Mouse (Mus musculus): ENCODE data around the gene Pld4.

Pld4 gene

DNA sequence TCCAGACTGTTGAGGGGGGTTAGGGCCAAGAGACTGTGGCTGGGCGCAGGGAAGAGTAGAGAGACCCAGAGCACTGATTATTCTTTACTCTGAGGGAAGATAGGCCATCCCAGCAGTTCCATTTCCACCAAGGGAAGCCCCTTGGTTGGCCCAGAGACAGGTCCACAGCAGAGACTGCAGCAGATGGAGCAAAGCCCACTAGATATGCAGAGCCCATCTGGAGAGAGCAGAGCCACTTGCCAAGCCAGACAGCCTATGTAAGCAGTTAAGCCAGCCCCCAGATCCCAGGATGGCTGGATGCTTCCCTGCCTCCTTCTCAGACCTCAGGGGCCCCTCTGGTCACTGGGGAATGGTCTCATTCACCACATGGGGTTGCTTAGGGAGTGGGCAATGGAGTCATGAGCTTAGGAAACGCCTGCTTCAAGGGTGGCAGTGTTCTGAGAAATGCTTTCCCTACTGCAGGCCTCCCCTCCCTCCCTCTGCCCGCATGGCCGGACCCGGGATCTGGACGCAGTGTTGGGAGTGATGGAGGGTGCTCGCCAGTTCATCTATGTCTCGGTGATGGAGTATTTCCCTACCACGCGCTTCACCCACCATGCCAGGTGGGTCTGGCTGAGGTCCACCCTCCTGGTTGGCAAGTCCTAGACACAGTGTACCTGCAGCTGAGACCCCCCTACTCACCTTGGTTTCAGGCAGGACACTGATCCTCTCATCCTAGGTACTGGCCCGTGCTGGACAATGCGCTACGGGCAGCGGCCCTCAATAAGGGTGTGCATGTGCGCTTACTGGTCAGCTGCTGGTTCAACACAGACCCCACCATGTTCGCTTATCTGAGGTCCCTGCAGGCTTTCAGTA is 6.8 kb downstream of the Pld4 start:
- no peak for DNase-seq (ENCODE audit: low read depth, low spot score)

DNA sequence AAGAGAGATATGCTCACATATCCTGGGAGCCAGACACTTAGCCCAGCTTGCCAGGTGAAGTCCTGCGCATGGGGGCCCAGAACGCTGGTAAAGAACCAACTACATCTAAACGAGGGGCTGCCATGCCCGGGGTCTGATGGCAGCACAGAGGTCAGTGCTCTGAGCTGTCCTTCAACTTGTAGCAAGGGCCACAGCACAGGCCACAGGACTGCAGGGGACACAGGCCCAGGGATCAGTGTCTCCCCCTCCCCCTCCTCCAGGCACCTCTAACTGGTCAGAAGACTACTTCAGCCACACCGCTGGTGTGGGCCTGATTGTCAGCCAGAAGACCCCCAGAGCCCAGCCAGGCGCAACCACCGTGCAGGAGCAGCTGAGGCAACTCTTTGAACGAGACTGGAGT is 7.7 kb downstream of the Pld4 start:
- no peak for DNase-seq (ENCODE audit: low read depth, low spot score)

DNA sequence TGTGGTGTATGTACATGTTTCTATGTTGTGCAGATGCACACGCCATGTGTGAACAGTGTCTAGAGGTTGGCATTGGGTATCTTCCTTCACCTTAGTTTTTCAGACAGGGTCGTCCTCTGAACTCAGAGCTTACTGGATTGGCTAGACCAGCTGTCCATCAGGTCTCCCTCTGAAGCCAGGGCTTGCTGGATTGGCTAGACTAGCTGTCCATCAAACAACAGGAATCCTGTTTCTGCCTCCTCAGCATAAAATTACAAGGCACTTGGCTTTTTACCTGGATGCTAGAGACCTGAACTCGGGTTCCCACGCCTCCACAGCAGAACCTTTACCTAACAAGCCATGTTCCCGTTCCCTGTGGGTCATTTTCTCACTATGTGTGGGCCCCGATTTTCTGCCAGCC is 8.6 kb downstream of the Pld4 start:
- DNase-seq (ENCODE audit: low read depth, low spot score): peak; percentile 39

DNA sequence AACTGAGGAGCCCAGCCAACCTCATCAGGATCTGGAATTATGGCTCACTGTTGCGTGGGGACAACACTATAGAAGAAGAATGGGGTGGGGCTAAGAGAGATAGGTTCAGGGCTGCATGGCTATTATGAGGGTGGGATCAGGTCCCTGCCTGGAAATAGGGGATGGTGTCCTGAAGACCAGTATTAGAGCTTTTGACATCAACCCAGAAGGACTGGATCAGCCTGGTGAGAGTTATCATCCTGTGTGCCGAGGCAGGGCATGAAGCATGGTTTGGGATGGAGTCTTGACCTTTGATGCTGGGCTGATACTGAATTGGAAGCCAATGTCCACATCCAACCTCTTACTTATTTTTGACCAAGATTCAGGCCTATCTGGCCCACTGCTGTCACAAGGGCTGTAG is 9.3 kb downstream of the Pld4 start:
- no peak for DNase-seq (ENCODE audit: low read depth, low spot score)

DNA sequence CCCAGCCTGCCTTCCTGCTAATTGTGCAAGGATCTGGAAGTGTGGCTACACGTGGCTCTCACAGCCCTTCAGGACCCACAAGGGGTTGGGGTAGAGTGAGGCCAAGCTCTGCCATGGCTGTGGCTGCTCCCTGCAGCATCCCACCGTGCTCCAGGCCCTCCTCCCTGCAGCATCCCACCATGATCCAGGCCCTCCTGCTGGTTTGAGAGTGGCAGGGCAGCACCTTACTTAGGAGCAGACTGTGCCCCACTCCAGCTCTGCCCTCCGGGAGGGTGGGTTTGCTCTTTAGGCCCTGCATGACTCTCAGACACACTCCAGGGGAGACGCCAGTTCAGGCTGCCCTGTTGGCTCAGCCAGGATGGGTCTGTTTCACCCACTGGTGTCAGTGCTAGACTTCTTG is 9.9 kb downstream of the Pld4 start:
- DNase-seq (ENCODE audit: low read depth, low spot score): no peak

DNA sequence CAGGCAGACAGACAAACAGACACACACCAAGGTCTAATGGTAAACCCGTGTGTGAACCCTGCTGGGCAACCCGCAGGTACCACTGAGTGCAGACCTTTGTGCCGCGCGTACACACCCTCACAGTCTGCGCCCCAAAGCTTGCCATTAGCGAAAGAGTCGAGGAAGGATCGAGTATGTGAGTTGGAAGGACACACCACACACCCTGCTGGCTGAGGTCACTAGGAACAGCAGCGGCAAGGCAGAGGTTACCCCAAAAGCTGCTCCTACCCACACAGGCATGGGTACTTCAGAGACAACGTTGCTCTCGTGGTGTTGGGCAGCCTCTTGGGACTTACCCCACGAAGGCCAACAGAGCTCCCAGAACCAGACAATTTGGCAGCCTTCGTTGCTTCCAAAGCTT is 11.9 kb downstream of the Pld4 start:
- no peak for DNase-seq (ENCODE audit: low read depth, low spot score)

DNA sequence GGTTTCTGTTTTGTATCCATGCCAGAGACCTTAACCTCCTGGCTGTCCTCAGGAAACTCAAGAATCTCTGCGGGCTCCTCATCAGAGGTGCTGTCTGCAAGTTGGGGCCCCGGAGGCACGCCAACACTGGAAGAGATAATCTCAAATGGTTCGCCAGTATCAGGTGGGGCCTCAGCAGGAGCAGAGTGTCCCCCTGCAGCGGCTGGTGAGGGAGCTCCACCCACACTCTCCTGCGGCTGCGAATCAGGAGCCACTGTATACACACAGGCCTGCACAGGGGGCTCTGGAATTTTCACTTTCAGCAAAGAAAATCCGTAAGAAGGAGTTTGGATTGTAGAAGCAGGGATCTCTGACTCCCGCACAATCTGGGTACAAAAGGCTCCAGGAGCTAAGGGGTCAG is 12.9 kb downstream of the Pld4 start:
- DNase-seq (ENCODE audit: low read depth, low spot score): no peak

DNA sequence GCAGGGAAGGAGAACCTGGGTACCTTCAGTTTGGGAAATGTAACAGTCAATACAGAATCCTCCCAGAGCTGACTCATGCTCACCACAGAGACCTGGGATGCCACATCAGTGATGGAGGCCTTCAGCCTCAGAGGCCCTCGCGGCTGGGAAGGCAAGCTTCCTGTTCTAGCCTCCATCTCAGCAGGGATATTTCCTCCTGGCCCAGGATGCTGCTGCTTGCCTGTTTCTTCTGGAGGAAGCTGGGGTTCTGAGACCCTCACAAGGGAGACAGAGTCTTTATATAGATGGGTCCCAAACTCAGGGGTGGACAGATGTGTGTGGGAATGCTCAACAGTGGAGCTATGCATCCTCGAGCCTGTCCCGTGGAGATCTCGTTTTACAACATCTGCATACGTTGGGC is 13.6 kb downstream of the Pld4 start:
- DNase-seq (ENCODE audit: low read depth, low spot score): no peak

DNA sequence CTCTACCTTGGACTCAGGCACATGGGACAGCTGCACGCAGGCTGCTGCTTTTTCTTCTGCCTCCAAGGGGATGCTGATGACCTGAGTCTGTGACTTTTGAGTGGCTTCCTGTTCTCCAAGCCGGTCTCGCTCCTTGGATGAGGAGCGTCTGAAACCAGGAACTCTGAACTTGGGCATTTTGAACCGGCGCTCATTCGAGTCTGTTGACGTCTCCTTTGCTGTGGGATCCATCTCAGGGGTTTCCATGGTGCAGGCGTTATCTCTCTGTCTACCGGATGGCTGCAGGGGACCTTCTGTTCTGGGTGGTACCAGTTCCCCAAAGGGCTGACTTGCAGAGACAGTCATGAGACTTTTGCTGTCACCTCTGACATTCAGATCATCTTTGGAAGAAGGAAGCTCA is 14.0 kb downstream of the Pld4 start:
- no peak for DNase-seq (ENCODE audit: low read depth, low spot score)

DNA sequence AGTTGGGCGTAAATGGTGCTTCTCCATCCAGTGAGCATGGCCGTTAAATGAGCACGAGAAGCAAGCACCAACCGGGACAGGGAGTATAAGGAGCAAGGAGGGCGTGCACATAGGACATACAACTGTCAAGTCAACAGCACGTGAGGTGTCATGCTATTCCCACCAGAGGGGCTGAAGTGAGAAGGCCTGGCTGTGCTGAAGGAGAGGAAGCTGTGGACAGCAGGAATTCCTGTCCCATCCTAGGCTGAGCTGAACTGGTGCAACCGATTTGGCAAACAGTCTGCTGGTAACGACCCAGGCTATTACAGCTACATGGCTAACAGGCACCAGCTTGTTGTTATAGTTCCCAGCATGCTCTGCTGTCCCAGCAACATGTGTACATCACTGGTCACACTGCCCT is 30.6 kb downstream of the Pld4 start:
- no peak for DNase-seq (ENCODE audit: low read depth, low spot score)

DNA sequence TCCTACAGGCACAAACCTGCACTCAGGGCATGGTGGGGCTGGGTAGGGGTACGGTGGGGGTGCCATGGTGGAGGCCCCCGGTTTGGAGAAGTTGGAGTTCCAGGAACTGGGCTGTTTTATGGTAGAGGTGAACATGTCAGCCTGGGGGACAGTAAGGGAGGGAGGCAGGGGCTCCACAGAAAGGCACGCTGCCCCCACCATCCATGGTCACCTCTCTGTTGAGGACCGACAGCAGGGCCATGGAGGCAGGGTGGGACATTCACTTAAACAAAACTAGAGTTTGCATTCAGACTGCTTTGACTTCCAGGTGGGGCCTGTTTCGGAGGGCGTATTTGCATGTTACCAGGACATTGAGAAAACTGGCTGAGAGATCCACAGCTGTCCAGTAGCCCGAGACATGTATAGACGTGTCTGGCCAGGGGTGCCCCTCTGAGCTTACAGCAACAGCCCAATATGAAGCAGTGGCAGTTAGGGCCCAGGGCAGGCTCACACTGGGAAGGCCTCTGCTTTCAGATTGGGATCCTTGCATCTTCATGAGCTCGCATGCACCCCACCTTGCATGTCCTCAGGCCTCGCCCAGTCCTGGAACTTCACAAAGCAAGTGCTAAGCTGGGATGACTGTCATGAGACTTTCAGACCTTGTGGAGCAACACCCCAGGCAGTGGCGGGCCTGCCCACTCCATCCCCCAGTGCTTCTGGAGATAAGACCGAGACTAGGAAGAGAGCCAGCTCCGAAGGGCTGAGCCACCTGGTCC is 33.3 kb downstream of the Pld4 start:
- no peak for DNase-seq (ENCODE audit: low read depth, low spot score)

DNA sequence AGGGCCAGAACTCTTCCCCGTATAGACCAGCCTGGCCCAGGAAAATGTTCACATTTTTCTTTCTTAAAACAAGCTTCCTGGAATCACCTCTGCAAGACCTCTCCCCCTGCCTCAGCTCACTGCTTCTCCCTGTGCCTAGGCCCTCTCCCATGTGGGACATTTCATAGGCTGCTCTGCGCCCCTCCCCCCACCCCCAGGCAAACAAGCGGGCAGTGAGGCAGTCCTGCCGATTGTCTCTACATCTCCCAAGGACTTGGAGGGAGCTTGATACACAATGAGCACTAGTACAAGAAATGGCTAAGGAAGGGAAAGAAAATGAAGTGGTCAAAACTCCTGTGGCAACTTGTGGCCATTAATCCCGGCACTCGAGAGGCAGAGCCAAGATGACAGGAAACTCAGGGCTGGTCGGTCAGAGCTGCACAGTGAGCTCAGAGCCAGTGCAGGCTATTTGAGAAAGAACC is 33.9 kb downstream of the Pld4 start:
- DNase-seq (ENCODE audit: low read depth, low spot score): no peak

DNA sequence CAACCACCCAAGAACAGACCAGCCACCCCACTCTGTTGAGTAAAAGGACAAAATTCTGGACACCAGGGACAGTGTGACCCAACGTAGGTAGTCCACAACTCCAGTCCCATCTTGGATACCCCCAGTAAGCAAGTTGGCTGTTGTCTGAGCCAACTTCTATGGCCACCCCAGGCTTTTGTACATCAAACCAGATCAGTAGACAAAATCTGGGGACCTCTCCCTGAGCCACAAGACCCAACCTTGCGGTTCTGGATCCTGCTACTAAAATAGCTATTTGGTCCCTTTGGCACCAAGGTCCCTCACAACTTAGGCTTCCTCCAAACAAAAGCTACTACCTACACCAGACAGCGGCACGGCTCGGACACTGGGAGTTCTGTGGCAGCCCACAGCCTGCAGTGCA is 34.5 kb downstream of the Pld4 start:
- no peak for DNase-seq (ENCODE audit: low read depth, low spot score)

DNA sequence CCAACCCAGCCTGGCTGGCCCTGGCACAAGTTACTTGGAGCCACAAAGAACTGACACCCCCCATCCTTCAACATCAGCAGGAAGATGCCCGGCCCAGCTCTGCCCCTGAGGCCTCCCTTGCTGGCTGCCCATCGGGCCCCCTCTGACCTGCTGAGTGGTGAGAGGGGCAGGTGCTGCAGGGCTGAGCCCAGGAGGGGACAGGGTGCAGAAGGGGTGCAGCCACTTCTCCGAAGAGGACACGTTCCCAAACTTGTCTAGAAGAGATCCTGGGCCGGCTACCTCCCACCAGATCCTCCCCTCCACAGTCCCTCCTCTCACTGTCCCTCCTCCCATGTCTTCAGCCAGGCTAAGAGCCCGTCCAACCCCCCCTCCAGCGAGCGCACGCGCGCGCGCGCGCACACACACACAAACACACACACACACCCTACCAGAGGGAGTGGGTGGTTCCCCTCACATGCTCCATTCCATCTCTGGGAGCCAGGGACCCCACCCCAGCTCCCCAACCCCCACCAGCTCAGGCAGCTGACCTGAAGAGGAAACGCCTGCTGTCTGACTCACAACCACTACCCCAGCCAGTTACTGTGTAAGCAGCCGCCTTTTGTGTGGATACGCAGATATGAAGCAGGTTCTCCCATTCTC is 35.1 kb downstream of the Pld4 start:
- no peak for DNase-seq (ENCODE audit: low read depth, low spot score)

DNA sequence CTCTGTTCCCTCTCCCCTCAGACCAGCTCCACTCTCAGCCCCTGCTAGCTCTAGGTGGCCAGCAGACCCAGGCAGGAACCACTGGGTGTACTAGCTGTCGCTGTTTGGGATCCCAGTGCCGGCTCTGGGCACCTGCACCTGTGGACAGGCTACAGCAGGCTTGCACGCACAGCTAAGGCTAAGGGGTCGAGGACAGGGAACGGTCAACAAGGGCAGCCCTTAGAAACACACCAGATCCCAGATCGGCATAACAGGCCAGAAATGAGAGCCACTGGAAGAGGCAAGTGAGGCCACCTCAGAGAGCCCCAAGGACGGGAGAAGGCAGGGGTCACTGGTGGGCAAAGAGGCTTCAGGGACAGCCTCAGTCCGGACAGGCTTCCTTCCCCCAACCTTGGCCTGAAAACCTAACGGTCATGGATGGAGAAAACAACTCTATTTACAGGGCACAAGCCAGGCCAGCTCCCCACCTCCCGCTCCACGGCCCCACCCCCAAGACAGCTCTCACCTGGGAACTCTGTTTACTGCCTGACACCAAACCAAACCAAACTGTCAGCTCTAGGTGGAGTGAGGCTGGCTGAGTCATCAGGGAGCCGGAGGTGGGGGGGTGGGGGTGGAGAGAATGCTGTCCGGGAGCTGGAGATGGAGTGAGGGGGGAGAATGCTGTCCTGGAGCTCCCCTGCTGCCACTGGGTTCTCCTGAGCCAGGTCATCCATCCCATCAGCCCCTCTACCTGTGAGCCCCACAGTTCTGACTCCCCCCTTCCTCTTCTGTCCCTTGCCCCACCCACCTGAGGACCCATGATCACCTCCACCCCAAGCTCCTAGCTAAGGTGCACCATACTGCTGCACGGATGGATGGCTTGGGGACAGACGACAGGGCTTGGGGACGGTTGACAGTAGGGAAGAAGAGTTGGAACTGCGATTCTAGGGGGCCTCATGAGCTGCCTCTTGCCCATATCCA is 36.4 kb downstream of the Pld4 start:
- DNase-seq (ENCODE audit: low read depth, low spot score): no peak

DNA sequence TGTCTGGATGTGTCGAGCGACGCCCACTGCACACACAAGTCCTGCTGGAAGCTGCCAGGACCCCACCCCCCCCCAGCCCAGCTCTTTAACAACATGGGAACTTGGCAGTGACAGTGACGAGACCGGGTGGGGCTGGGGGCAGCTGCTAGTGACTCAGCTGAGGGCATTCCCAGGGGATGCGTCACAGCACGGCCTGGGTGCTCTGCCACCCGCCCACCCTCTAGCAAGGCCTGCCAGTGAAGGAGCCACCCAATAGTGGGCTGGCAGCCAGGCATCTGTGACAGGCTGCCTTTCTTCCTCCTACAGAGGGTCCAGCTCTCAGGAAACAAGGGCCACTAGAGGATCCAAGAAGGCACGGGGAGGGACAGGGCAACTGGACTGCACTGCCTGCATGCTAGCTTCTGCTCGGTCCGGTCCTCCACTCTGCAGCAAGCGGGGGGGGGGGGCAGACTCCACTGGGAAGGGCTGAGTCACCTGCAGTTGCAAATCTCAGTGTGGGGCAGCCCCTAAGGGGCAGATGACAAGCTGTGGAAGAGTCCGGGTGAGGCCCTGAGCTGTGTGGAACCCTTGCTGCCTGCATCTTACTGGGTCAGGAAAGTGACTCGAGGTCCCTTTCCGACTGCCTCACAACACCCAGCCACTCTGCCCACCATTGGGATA is 37.3 kb downstream of the Pld4 start:
- peak; percentile 57 for DNase-seq (ENCODE audit: low read depth, low spot score)

DNA sequence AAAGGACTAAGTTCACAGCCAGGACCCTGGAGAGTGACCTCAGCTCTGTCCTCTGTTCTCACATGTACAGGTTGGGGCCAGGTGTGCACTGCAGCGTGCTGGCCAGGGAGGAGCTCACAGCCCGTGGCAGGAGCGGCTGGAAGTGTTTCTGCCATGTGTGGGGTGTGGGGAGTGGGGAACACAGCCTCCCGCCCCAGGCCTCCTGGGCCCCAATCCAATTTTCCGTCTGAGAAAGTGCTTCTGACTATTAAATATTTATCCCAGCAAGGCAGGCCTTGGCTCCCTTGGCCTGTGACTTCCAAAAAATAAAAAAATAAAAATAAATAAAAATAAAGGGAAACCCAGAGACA is 37.9 kb downstream of the Pld4 start:
- no peak for DNase-seq (ENCODE audit: low read depth, low spot score)

DNA sequence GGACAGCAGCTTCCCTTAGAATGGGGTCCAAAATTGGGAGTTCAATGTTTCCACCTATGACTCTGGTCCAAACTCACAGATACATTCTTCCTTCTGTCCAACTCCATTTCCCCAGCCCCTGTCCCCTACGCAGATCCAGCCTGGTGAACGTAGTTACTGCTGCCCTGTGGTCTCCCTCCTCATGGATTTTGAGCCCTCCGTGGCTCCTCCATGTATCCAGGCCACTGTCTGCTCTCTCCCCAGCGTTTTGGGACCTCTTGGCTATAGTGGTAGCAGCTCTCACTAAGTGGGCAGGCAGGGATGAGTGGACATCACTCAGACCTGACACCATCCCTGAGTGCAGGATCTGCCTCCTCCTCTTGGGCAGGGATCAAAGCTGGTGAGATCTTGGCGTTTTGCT is 38.3 kb downstream of the Pld4 start:
- no peak for DNase-seq (ENCODE audit: low read depth, low spot score)

DNA sequence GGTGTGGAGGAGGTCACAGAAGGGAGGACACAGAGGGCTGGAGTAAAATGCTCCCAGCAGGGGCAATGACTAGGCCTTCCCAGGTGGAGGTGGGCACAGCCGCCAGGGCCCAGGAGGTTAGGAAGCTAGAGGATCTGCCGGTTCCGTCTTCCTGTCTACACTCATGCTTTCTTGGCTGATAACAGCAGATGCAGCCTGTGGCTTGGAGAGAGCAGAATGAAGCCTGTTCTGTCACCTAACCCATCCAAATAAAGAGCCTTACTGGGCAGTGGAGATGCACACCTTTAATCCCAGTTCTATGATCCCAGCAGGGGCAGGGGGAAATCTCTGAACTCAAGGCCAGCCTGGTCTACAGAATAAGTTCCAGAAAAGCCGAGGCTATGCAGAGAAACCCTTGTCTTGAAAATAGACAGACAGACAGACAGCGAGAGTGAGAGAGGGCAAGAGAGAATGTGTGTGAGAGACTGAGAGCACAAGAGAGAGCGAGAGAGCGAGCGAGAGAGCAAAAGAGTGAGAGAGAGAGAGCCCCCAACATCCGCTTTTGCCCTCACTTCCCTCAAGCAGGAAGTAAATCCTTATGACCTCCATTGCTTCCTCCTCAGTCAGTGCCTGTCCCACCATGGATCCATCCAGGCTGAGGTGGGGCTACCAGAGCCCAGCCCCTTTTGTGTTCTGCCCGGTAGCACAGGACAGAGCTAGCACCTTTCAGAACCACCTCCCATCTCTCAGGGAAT is 38.9 kb downstream of the Pld4 start:
- DNase-seq (ENCODE audit: low read depth, low spot score): no peak

DNA sequence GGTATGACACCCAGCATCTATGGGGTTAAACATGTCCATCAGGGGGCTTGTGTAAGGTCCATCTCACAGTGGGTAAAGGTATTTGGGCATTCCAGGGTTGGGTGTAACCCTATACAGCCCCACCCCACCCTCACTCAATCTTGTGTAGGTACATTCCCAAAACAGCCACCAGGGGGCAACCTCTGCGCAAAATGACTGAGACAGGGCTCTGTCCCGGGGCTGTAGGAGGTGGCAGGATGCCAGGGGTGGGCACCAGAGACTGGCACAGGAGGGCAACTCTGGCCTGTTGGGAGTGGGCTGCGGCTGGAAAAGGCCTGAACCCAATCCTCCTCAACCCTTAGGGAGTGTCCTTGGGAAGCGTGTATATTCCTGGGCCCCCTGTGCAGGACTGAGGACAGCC is 40.0 kb downstream of the Pld4 start:
- DNase-seq (ENCODE audit: low read depth, low spot score): no peak
